Mouse (Mus musculus) T-helper 2 cell (primary cell): ENCODE measurements around the gene Ces2h.
"Not testable (repeated sequence)": the region's sequence is repeated elsewhere in the genome, so short reads cannot be mapped to it uniquely, and the experiment has no call there.

ENCODE experiments used
- in situ Hi-C: fragments of 300-600 bp; cut with MboI, MseI; formaldehyde crosslinking; loops from one replicate; pipeline ENCODE4 v1.15.1; 2025; ENCODE audit warnings: high pct_unique_total_duplicates

Ces2h gene

DNA sequence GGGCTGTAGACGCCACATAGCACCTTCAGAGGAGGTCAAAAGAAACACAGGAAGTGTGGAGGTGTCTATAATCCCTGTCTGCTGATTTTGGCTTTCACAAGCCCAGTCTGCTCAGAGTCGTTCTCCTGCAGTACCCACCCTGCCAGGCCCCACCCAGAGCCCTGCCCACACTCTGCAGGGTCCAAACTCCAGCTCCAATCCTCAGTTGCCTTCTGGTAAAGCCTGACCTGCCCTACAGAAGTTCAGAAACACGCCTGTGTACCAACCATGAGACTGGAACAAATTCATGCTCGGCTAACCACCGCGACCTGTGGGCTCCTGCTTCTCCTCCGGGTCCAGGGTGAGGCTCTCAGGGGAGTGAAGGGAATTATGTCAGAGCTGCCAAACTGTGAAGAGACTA is at the start of gene Ces2h:
TSS of gene Ces2h (plus strand) at position 268 of the 400 bp plus-strand sequence.
- in situ Hi-C loops: no loop called here

DNA sequence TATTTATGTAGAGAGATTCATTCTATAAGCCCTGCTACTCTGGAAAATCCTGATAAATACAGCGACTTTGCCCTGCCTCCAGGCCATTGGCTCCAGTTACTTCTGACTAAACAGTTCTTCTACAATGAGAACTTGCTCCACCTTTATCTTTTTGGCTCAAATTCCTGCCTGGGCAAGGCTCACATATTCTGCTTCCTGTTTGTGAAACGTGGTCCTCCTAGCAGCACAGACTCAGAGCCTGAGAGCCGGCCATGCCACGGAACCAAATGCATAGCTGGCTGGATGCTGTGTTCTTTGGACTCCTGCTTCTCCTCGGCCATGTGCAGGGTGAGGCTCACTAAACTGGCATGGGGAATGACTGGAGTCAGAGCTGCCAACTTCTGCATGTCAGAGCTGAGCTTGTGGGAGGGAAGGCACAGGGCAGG is 39.1 kb upstream of the Ces2h start, which contains the start of gene Ces2g:
TSS of gene Ces2g (plus strand) at position 182 of the 425 bp plus-strand sequence.
- in situ Hi-C loops: no loop called here

DNA sequence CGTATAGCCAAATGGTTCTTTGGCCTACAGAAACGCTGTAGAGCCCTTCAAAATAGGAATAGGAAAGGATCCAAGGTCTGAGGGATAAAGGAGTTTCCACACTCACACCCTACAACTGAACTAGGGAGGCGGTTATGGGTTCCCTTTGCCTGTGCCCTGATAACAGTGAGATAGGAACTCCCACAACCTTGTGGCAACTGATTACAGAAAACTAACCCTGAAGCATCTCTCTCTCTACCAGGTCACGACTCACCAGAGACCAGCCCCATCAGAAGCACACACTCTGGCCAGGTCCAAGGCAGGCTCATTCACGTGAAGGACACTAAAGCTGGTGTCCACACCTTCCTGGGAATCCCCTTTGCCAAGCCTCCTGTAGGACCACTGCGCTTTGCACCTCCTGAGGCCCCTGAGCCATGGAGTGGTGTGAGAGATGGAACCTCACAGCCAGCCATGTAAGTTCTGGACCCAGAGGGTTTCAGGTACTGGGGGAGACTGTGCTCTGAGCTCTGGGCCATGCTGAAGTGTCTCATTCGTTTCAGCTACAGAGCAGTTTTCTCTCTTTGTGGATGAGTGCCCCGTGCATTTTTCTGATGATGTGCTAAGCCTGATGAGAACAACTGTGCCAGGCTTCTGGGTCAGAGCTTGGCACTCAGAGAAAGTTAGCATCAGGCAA is 38.3 kb upstream of the Ces2h start:
- in situ Hi-C loops: no loop called here

DNA sequence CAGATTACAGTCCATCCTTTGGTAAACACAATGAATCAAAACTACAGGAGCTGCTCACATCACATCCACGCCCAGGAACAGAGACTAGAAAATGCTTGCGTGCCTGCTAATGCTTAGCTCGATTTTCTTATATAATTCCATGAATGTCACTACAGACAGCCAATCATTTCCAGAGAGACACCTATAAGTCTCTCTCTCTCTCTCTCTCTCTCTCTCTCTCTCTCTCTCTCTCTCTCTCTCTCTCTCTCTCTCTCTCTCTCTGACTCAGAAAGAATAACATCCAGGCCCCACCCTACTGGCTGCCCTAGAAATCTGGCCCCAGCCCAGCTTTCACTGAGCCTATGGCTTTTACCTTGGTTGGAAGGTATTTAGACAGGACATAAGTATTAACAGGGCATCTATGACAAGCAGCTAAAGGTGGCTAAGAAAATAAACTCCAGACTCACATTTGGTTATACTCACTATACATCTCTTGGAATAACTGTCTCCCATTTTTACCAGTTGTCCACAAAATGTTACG is 37.2 kb upstream of the Ces2h start:
- in situ Hi-C loops: no loop called here

DNA sequence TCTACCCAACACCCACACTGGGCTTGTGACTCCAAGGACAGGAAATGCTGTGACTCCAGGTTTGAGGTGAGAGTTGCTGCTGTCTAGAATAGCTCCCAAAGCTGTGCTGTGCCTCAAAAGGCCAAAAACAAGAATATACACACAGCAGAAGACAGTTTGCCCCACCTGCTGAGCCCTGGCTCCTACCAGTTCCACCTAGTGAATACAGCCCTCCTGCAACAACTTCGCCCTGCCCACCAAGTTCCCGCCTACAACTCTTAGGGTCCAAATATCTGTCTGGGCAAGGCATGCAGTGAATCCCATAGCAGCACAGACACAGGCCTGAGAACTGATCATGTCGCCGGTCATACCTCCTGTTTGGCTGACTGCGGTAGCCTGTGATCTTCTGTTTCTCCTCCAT is 16.5 kb upstream of the Ces2h start:
- in situ Hi-C loops: no loop called here

DNA sequence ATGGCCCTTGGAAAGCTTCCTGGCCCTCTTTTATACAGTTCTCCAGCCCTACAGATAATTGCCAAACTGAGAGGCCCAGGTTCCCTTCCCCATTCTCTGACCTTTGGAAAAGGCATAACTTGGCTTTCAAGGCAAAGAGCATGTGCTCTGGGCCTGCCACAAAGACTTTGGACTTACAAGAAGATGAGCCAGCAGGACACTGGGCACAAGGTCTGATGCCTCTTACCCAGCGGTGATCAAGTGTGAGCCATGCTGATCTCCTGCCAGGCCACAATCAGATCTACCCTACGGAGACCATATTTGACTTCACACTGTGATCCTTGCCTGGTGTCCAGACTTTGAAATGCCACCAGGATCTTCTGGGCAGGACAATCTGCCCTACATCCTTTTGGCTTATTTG is 15.7 kb upstream of the Ces2h start:
- in situ Hi-C loops: no loop called here

DNA sequence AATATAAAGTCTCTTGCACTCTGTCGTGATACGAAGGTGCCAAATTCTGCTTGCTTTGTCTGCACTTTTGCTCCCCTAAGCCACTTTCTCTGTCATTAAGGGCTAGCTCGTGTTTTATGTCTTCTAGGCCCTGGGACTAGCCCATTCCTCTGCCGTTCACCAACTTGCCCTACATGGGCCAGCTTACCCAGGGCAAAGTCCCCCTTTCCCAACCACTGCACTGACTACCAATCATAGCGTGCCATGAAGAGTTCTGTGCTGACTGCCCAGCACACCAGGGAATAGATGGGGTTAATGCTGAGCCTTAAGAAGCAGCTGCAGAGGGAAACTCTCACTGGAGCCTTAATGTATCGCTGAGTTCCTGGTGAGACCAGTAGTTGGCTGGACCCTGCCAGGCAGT is 2.5 kb upstream of the Ces2h start:
- in situ Hi-C loops: no loop called here

DNA sequence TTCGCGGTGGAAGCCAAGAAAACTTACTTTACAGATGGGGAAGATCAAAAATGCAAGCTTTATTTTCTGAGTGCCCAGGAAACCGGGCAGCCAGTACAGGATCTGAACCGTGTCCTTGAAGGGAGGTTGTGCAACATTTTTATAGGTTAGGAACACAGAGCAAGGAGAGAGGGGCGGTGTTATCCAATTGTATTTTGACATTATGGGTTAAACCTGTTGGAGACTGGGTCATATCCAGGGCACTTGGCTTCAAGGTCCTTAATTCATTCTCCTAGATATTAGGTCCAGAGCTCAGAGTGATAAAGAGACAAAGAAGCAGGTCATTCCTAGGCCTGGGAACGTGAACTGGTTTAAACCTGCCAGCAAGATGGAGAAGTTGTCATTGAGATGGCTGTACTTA is 1.5 kb upstream of the Ces2h start:
- in situ Hi-C loops: no loop called here

DNA sequence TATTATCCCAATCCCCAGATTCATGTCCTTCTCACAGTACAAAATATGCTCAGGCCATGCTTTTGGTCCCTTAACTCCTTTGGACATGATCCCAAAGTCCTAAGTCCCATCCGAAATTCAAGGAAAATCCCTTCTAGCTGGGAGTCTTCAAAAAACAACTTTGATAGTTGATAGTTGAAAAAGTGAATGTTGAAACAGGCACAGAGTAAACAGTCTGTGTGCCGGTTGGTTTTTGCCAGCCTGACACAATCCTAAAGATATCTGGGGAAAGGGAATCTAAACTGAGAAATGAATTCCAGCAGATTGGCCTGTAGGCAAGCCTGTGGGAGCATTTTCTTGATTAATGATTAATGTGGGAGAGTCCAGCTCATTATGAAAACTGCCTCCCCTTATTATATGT is 9.3 kb downstream of the Ces2h start:
- in situ Hi-C loops: no loop called here

DNA sequence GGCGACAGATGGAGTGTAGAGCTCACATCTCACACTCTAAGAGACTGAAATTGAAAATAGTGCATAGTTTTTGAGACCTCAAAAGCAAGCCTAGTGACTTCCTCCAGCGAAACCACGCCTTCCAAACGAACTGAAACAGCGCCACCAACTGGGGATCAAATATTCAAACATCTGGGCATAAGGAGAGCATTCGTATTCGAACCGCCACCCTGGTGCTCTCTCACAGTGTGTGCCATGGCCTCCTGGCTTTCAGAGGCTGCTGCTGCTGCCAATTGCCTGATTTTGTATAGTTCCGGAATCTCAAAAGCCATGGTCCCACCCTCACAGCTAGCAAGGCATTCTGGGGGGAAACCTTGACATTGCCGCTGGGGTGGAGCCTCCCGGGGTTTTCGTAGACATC is 10.5 kb downstream of the Ces2h start:
- in situ Hi-C loops: no loop called here

DNA sequence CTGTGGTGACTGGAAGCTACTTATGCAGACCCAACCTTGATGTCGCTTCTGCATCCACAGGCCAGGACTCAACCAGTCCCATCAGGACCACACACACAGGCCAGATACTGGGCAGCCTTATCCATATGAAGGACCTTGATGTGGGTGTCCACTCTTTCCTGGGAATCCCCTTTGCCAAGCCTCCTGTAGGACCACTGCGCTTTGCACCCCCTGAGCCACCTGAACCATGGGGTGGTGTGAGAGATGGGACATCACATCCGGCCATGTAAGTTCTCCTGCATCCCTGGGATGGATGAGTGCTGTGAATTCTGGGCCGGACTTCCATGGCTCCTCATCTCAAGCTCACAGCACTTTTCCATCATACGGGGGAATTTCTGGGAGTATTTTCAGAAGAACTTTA is 13.7 kb downstream of the Ces2h start:
- in situ Hi-C loops: no loop called here

DNA sequence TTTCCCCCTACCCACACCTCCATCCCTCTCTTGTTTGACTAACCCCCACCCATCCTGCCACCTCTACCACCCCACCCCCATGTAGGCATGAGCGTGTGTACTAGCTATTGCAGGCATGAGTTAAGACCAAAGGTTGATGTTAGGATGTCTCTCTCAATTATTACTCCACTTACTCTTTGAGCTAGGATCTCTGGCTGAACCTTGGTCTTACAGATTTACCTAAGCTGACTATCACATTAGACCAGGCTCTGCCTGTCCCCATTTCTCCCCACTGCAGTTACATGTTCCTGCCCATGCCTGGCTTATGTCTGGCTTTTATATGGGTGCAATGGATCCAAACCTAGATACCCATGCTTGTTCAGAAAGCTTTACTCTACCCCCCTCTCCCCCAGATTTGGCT is 21.3 kb downstream of the Ces2h start:
- in situ Hi-C loops: no loop called here

DNA sequence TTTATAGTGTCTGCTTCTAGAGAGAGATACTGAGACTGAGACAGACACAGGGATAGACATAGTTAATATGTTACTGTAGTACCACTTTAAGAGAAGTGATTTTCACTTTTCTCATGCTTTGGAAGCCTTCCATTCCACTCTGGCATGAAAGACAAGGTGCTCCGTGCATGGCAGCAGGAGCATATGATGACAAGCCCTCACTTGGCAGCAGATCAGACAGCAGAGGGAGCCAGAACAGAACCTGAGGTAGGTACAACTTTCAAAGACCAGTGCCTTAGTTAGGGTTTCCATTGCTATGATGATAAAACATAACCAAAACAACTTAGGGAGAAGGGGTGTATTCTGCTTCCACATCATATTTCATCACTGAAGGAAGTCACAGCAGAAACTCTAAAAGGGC is 22.4 kb downstream of the Ces2h start:
- in situ Hi-C loops: no loop called here

DNA sequence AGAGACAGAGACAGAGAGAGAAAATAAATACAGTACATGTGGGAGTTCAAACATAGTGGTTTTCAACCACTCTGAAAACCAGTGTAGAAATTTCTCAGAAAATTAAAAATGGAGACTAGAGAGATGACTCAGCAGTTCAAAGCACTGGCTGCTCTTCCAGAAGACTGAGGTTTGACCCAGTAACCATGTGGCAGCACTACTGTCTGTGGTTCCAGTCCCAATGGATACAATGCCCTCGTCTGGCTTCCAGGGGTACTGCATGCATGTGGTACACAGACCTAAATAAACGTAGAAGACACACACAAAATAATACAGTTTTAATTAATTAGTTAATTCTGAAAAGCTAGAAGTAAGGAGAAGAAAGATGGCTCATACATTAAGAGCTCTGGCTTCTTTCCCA is 24.4 kb downstream of the Ces2h start:
- in situ Hi-C loops: no loop called here

DNA sequence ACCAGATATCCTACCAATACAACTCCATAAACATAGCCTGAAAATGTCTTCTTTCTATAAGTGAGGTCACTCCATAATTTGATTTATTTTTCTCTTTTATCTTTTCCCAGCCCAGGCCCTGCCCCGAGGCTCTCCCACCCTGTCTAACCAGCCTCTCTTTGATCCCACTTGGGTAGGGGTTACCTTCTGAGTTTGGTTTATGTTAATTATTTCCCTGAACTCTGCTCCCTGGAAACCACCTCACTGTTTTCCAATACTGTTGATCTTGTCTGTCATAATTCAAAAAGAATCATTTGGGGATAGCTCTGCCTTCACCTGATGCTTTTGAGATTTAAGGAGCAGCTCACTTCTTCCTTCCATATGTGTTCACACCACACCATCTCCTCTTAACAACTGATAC is 42.9 kb downstream of the Ces2h start:
- in situ Hi-C loops: no loop called here

DNA sequence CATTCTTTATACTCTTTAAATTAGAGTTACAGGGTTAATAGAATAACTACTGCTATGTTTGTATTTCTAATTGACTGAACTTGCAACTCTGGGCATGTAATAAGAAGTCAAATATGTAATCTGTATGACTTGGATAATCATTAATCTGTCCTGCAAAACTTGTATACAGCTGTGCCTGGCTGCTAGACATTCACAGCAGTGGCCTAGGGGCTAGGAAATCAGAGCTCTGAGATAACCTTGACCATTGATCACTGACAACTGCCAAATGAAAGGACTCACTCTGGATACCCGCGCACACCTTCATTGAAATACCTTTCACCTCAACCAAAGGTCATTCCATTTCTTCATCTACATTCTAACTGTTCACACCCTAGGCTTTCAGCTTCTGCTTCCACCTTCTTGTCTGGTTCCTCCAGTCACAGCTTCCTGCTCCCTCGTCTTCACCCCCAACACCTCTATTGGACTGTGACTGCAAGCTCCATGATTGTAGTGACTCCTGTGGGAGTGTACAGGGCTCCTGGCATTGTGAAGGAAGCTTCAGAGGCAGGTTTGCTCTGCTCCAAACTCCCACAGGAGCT is 45.3 kb downstream of the Ces2h start:
- in situ Hi-C loops: no loop called here

DNA sequence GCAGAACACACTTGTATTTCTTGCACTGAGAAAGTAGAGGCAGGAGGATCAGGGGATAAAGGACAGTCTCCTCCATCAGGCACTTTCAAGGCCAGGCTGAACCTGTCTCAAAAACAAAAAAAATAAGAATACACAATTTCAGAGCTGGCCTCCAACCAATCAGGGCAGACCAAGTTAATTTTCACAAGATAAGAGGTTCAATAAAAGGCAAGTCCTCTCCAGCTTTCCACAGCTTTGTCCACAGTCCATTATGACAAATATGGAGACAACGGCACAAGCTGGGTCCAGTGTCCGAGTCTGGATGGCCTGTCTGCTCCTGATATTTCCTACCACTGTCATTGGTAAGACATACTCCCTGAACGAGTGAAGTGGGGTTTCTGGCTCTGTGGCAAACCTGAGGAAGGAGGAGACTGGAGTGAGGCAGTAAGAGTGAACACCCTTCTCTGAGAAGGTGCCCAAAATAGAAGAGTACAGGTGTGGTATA is 47.8 kb downstream of the Ces2h start, which contains the start of gene Ces3a:
TSS of gene Ces3a (plus strand) at position 231 of the 484 bp plus-strand sequence.
- in situ Hi-C loops: no loop called here

DNA sequence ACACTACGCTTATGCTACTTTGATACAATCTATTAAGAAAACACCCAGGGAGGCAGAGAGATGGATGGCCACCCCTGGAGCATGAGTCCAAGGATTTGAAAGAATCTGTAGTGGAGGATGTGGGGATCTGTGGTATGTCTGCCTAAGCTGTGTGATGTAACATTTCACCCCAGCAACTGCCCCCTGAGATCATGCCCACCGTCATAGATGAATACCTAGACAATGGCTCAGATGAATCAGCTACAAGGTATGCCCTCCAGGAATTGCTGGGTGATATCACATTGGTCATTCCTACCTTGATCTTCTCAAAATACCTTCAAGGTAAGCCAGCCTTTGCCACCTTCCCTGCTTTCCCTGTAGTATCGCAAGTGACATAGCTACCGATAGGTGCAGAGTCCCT is 55.6 kb downstream of the Ces2h start:
- in situ Hi-C loops: no loop called here

DNA sequence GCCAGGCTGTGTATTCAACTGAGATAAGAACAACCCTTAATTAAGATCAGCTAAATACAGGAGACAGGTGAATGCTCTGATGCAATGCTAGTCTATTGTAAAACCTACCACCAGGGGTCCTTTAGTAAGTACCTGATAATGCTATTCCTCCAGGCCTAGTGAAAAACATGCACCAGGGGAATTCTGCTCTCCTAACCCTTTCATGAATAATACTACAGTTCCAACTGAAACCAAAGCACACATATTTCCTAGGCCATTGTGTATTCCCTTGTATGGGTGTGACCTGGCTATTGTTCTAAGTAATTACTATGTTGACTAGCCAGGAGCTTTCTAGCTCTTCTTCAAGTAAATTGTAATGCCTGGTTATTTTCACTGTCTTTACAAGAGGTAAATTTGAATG is 59.4 kb downstream of the Ces2h start:
- in situ Hi-C loops: no loop called here

DNA sequence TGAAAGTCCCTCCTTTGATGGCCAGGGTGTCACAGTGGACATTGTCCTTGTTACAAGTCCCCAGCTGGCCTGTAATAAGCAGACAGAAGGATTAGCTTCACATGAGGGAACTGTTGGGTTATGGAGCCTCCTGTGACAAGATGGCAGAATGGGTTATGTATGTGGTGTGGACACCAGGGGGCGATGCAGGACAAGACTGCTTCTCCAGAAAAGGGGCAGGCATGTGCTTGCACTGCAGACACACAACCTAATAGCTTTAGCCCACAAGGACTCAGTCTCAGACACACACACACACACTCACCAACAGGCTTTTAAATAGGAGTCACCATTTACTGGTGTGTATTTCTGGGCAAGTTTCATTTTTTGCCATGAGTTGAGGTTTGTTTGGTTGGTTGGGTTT is 66.1 kb downstream of the Ces2h start:
- in situ Hi-C loops: no loop called here

DNA sequence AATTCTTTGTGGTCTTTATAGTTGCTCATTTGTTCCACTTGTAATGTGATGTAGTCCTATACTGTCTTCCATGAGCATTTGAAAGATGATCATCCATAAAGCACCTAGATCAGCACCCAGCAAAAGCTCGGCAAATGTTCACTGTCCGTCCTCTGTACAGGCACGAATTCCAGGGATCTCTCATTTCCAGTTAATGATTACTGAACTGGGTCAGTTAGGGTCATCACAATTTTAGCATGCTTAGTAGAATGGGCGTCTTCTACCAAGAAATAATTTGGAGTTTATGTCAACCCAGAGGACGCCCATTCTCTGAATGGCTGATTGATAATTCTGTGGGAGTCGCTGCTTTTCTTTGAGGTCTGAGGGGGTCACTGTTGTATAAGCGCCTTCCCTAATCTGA is 67.3 kb downstream of the Ces2h start:
- in situ Hi-C loops: not testable (repeated sequence)

DNA sequence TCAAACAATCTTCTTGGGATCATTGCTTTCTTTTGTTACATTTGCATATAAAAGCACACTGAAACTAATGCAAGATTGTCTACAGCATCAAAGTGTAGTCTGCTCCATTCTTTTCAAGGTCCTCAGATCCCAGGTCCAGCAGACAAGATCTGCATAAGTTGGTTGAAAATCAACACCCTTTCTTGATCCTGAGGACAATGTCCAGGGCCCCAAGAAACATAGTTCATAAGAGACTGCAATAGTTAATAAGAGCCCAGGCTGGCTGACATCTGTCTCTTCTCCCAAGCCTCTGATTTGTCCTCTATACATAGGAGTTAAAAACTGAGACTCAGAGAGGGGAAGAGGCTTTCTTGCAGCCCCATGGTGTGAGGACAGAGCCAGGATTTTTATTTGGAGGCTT is 68.3 kb downstream of the Ces2h start:
- in situ Hi-C loops: no loop called here
